Mouse (Mus musculus) heart, adult 11 months (tissue): ENCODE measurements around the gene Znrf1.

Source experiments
- DNase-seq: peaks from one replicate; pipeline ENCODE4 v3.0.0; 2022

Znrf1 gene

GRCm38 (mm10) chr8:111535491-111535890 lies 406 bp upstream of the Znrf1 start:
- DNase-seq: no peak

- DNase-seq: peak; percentile 96
Measured at GRCm38 (mm10) chr8:111536978-111537764, 1.3 kb downstream of the Znrf1 start.

- no peak for DNase-seq
Measured at GRCm38 (mm10) chr8:111537765-111538158, 1.9 kb downstream of the Znrf1 start.

- DNase-seq: peak; percentile 94
Measured at GRCm38 (mm10) chr8:111538194-111538593, 2.3 kb downstream of the Znrf1 start.

GRCm38 (mm10) chr8:111539422-111540076 lies 3.7 kb downstream of the Znrf1 start:
- peak; percentile 93 for DNase-seq

- DNase-seq: peak; percentile 94
Measured at GRCm38 (mm10) chr8:111543712-111544380, 7.9 kb downstream of the Znrf1 start.

GRCm38 (mm10) chr8:111545406-111546156 lies 9.7 kb downstream of the Znrf1 start:
- DNase-seq: no peak

- no peak for DNase-seq
Measured at GRCm38 (mm10) chr8:111547144-111547543, 11.2 kb downstream of the Znrf1 start.

- no peak for DNase-seq
Measured at GRCm38 (mm10) chr8:111548201-111548600, 12.3 kb downstream of the Znrf1 start.

GRCm38 (mm10) chr8:111550002-111550870 lies 14.3 kb downstream of the Znrf1 start:
- DNase-seq: peak; percentile 97

GRCm38 (mm10) chr8:111551511-111552130 lies 15.7 kb downstream of the Znrf1 start:
- DNase-seq: peak; percentile 80

GRCm38 (mm10) chr8:111561824-111562223 lies 25.9 kb downstream of the Znrf1 start:
- DNase-seq: peak; percentile 95

- no peak for DNase-seq
Measured at GRCm38 (mm10) chr8:111562274-111562803, 26.4 kb downstream of the Znrf1 start.

- no peak for DNase-seq
Measured at GRCm38 (mm10) chr8:111563075-111563474, 27.2 kb downstream of the Znrf1 start.

GRCm38 (mm10) chr8:111563687-111564086 lies 27.8 kb downstream of the Znrf1 start:
- peak; percentile 80 for DNase-seq

- peak; percentile 75 for DNase-seq
Measured at GRCm38 (mm10) chr8:111564093-111564492, 28.2 kb downstream of the Znrf1 start.

- DNase-seq: no peak
Measured at GRCm38 (mm10) chr8:111565784-111566191, 29.9 kb downstream of the Znrf1 start.

GRCm38 (mm10) chr8:111566326-111566725 lies 30.4 kb downstream of the Znrf1 start:
- DNase-seq: no peak

- DNase-seq: peak; percentile 77
Measured at GRCm38 (mm10) chr8:111567571-111567970, 31.7 kb downstream of the Znrf1 start.

GRCm38 (mm10) chr8:111568029-111568428 lies 32.1 kb downstream of the Znrf1 start:
- DNase-seq: no peak

GRCm38 (mm10) chr8:111569926-111570325 lies 34.0 kb downstream of the Znrf1 start:
- DNase-seq: no peak
